Mouse (Mus musculus) testis, adult 2 months (tissue): ENCODE data around the gene Tecta.

Experiments
- CTCF ChIP-seq: fragments of 200-500 bp; IDR thresholded peaks from 2 replicates; pipeline ENCODE4 v1.5.1; 2012; ENCODE audit warnings: low read depth, mild to moderate bottlenecking, inconsistent platforms, low read length, moderate library complexity; ENCODE audit not compliant: control insufficient read depth, insufficient read depth, insufficient replicate concordance
- POLR2A ChIP-seq: fragments of 200-500 bp; IDR thresholded peaks from 2 replicates; pipeline ENCODE4 v1.6.1; 2012; ENCODE audit warnings: low read depth, mild to moderate bottlenecking, inconsistent platforms, low read length, moderate library complexity; ENCODE audit not compliant: control insufficient read depth

- TF ChIP-seq CTCF, result no peak
- no peak for TF ChIP-seq POLR2A
These were observed 13.6 kb upstream of the Tecta start for GRCm38 (mm10) chr9:42413345-42413744.
